Mouse (Mus musculus) gastrocnemius, postnatal 36 days (tissue): ENCODE data around the gene Cntrob. TPM values are rescaled to one million over a fixed set of nuclear protein-coding genes. Genes with fewer than 3 reads are reported as not detected.
"Not testable (repeated sequence)": the region's sequence is repeated elsewhere in the genome, so short reads cannot be mapped to it uniquely, and the experiment has no call there.

Source experiments
- DNase-seq, 2 experiments: peaks; one replicate each; pipeline ENCODE4 v3.0.0; 2022
- intact Hi-C: fragments of 180-260 bp; cut with DNase I; formaldehyde crosslinking; loops from one replicate; pipeline ENCODE4 v1.15.1; 2025
- total RNA-seq, 2 experiments: library from RNA; stranded (reverse); gene quantifications; 2 replicates each; pipeline ENCODE4 v1.2.3; 2021

Gene Cntrob
- total RNA-seq, 2 experiments from 2014 or later = 1.4 TPM

DNA sequence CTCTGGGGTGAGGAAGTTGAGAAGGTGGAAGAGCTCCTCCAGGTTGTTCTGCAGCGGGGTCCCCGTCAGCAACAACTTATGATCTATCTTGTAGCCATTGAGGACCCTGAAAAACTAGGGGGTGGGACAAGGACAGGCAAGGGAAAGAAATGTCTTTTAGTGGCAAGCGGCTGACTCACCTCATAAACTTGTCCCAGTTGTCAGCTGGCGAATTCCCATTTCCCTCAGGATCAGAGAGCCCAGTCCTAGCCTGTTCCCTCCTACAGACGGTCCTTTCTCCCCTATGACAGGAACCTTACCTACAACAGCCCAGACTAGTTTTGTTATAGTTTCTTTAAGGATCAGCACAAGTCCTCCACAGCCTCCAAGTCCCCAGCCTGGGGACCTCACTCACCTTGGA is 33.0 kb upstream of the Cntrob start:
- intact Hi-C loops = no loop called here
- no peak for DNase-seq

DNA sequence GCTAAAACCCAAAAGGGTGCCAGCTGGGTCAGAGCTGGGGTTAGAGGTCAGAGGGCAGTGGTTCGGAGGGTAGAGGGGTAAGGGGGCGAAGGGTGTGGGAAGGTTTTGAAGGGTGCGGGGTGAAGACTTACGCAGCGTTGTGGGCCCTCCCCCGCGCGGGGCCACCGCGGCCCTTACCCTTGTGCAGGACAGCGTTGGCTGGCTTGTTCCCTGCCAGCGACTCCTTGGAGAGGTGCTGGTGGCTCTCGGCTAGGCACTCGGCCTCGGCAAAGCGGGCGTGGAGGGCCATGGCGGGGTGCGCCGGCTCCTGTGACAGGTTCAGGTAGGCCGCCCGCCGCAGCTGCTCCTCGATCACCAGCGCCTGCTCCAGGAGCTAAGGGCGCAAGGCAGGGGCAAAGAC is 22.9 kb upstream of the Cntrob start:
- DNase-seq = no peak
- intact Hi-C loops = no loop called here

DNA sequence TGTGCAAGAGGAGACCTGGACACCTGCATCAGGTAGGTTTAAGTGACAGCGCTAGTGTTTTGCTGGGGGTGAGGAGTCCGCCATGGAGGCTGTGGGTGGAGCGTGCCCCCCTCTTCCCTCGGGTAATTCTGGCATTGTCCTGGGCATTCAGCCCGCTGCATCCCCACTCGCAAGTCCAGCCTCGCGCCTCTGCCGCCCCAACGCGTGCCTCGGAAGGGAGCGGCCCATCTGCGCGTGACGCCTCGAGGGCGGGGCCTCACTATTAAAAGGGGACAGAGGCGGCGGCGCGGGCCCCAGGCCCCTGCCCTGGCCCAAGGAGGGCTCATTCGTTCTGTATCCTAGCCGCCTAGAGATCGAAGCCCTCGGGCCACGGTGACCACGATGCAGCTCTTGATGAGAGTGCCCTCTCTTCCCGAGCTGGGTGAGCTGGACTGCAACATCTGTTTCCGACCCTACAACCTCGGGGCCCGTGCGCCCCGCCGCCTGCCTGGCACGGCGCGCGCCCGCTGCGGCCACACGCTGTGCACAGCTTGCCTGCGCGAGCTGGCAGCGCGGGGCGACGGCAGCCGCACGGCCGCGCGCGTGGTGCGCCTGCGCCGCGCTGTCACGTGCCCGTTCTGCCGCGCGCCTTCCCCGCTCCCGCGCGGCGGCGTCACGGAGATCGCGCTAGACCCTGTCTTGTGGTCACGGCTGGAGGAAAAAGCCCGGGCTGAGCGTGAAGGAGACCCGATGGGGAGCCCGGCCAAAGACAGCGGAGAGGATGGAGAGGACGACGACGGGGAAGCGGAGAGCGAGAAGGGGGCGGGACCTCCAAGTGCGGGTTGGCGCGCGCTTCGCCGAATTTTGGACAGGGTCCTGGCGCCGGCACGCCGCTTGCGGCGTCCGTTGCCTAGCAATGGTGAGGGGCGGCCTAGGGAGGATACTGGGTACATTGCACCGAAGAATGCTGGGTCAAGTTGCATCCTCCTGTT is 16.9 kb upstream of the Cntrob start, which contains the start of gene Rnf227:
TSS of gene Rnf227 (plus strand) at position 301 of the 971 bp plus-strand sequence.
- DNase-seq = peak; percentile 27 to 56
- intact Hi-C loops = no loop called here

DNA sequence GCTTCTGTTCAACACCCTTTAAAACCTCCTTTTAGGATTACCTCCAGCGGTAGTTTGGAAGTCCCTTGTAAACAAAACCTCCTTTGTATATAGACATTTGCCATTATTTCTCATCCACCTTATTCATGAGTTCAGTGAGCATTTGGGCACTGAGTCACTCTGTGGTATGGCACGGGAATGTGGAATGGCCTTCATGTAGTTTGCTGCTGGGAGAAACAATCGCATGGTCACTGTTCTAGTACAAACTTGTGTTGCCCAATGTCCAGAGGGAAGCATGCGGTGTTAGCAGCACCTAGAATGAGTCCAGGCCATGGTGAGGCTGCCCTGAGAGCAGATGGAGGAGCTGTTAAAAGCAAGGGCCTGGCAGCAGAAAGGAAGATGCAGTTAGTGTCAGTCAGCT is 11.2 kb upstream of the Cntrob start:
- intact Hi-C loops = no loop called here
- no peak for DNase-seq

DNA sequence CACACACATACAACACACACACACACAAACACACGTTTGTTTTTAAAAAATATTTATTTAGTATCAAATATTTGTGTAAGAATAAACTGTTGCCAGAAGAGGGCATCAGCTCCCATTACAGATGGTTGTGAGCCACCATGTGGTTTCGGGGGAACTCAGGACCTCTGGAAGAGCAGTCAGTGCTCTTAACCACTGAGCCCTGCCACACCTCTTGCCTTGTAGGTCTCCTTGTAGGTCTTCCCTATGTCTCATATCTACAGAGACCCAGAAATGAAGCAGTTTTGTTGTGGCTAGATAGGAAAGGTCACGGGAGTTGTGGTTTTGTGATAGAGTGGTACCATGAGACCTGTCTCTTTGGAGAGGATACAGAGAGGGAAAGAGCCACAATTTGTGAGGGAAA is 10.3 kb upstream of the Cntrob start:
- intact Hi-C loops = no loop called here
- no peak for DNase-seq

- intact Hi-C loops = no loop called here
- DNase-seq = no peak
Measured at GRCm38 (mm10) chr11:69332713-69333253, 9.2 kb upstream of the Cntrob start.

- intact Hi-C loops = no loop called here
Measured at GRCm38 (mm10) chr11:69331929-69332405, 8.4 kb upstream of the Cntrob start.

DNA sequence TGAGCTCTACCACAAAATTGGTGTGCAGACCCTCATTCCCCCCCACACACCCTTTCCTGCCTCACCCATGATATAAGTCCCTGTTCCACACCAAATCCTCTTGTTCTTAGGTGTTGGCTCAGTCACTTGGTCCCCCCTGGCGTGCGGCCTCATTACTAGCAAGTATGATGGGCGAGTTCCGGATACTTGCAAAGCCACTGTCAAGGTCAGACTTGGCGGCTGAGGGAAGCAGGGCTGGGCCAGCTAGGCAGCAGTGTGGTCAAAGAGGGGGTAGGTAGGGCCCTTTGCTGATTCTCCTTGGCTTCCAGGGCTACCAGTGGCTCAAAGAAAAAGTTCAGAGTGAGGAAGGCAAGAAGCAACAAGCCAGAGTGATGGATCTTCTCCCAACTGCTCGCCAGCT is 7.6 kb upstream of the Cntrob start:
- intact Hi-C loops = no loop called here
- no peak for DNase-seq

More at GRCm38 (mm10) chr11:69331929-69332405, 8.4 kb upstream of the Cntrob start:
- peak; percentile 45 to 63 for DNase-seq

- DNase-seq = no peak
- intact Hi-C loops = no loop called here
Measured at GRCm38 (mm10) chr11:69328517-69328916, 4.9 kb upstream of the Cntrob start.

- intact Hi-C loops = loop anchor here (1.0 kb wide), 1 partner anchor 30 kb away; no protein-coding TSS in a partner anchor
- no peak for DNase-seq
Measured at GRCm38 (mm10) chr11:69327648-69328047, 4.1 kb upstream of the Cntrob start.

GRCm38 (mm10) chr11:69327157-69327442 is 3.5 kb upstream of the Cntrob start:
- DNase-seq = no peak
- intact Hi-C loops = loop anchor here (1.0 kb wide), 1 partner anchor 30 kb away; no protein-coding TSS in a partner anchor

- DNase-seq = no peak
- intact Hi-C loops = loop anchor here (1.0 kb wide), 1 partner anchor 31 kb away; no protein-coding TSS in a partner anchor
Measured at GRCm38 (mm10) chr11:69326408-69327156, 3.0 kb upstream of the Cntrob start.

GRCm38 (mm10) chr11:69325628-69326407 is 2.2 kb upstream of the Cntrob start, which contains the start of gene Kcnab3:
Gene Kcnab3, plus strand, starts transcription at chr11:69326258.
- intact Hi-C loops = no loop called here
- peak; percentile 68 to 79 for DNase-seq

DNA sequence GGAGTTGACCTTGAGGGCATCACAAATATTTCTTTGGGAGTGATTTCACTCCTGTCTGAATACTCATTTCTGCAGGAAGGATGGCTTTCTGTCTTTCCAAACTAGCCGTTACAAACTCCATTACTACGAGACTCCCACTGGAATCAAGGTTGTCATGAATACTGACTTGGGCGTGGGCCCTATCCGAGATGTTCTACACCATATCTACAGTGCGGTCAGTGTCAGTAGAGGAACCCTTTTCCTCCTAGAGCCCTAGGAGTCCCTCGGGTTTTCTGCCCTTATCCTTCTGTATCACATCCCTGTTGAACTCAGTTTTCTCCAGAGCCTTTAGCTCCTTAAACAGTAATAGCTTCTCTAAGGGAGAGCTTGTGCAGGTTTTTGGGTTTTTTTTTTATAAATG is 1.2 kb upstream of the Cntrob start:
- intact Hi-C loops = loop anchor here (5.0 kb wide), 1 partner anchor 43 kb away; the partner anchor contains the start of gene Chd3
- DNase-seq = no peak

- DNase-seq = no peak
- intact Hi-C loops = loop anchor here (5.0 kb wide), 1 partner anchor 44 kb away; the partner anchor contains the start of gene Chd3
Measured at GRCm38 (mm10) chr11:69322693-69323471, 693 bp downstream of the Cntrob start.

DNA sequence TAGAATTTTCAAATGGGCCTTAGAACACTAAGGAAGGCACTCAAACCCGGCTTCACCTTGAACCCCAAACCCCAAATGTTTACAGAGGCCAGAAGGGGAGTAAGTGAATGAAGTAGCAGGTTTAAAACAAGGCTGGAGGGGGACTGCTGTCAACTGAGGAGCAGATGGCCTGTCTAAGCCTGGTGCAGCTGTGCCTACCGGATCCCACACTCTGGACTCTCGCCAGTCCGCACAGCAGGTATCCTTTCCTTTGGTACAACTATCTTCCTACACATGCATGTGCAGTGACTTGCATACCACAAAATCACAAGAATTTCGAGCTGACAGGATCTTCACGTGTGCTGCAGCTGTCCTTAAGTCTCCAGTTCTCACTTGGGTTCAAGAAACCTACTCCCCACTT is 1.6 kb downstream of the Cntrob start:
- no peak for DNase-seq
- intact Hi-C loops = loop anchor here (5.0 kb wide), 1 partner anchor 45 kb away; the partner anchor contains the start of gene Chd3

GRCm38 (mm10) chr11:69321580-69321979 is 2.0 kb downstream of the Cntrob start:
- no peak for DNase-seq
- intact Hi-C loops = loop anchor here (5.0 kb wide), 1 partner anchor 46 kb away; the partner anchor contains the start of gene Chd3

DNA sequence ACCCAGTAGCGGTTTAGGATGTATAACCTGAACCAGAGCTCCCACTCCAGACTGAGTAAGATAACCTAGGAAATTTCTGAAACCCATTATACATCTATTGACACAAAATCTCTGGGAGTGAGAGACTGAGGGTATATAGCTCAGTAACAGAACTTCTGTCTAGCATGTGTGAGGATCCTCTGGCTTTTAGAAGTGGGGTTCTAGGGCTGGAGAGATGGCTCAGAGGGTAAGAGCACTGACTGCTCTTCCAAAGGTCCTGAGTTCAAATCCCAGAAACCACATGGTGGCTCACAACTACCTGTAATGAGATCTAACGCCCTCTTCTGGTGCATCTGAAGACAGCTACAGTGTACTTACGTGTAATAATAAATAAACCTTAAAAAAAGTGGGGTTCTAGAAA is 5.6 kb downstream of the Cntrob start:
- intact Hi-C loops = loop anchor here (5.0 kb wide), 1 partner anchor 41 kb away; no protein-coding TSS in a partner anchor
- not testable (repeated sequence) for DNase-seq

DNA sequence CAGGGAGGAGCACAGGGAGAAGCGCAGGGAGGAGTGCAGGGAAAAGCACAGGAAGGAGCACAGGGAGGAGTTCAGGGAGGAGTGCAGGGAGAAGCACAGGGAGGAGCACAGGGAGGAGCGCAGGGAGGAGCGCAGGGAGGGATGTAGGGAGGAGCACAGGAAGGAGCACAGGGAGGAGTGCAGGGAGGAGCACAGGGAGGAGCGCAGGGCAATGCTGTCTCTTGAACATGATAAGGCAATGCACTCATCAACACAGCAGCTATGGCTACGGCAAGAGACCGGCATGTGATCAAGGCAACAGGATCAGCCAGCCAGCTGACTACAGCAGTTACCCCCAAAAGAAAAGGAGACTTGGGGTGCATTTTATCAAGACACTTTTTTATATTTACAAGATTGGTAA is 7.2 kb downstream of the Cntrob start:
- DNase-seq = no peak
- intact Hi-C loops = loop anchor here (5.0 kb wide), 1 partner anchor 39 kb away; no protein-coding TSS in a partner anchor
